Mouse (Mus musculus) large intestine, adult 2 months (tissue): ENCODE results near the gene Spsb1. TPM values are rescaled to one million over a fixed set of nuclear protein-coding genes. Genes with fewer than 3 reads are reported as not detected.

Source experiments
- DNase-seq: peaks from one replicate; pipeline ENCODE4 v3.0.0-alpha.2; 2012; ENCODE audit warnings: low read depth, low spot score
- WGBS: fragments of 180-500 bp; shearing (Covaris S2); methylation state at CpG from one replicate; pipeline ENCODE4 v1.1.7; 2018; 5-methylcytosine and 5-hydroxymethylcytosine counted together
- polyA plus RNA-seq: library from polyadenylated mRNA; depleted of rRNA; stranded (reverse); fragments of >200 nt; gene quantifications from 2 replicates; pipeline ENCODE4 v1.2.3, GENCODE M21; 2012

The Spsb1 gene
- polyA plus RNA-seq, 1 experiment: 21.5 TPM

DNA sequence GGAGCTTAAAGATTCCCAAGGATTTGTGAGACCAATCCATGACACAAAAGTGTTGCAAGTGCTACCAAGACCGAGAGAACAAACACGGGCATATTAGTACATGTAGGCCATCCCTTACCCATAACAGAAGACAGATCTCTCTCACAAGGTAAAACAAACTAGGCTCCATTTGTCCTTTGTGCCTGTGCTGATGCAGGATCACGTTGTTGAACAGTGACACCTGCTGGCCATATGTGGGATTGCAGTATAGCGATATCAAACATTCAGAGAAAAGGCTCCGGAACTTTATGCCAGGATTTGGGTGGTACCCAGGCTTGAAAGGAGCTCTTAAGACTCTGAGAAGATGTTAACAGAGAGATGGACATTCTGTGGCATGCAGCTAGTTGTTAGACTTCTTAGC is 3.7 kb upstream of the Spsb1 start:
- DNase-seq: peak; percentile 51
- WGBS: under 1% methylated on average over 5 of the region's 5 CpGs

GRCm38 (mm10) chr4:149956048-149956447 is 1.2 kb upstream of the Spsb1 start:
- DNase-seq: no peak
- WGBS: 43% methylated on average over 13 of the region's 13 CpGs

DNA sequence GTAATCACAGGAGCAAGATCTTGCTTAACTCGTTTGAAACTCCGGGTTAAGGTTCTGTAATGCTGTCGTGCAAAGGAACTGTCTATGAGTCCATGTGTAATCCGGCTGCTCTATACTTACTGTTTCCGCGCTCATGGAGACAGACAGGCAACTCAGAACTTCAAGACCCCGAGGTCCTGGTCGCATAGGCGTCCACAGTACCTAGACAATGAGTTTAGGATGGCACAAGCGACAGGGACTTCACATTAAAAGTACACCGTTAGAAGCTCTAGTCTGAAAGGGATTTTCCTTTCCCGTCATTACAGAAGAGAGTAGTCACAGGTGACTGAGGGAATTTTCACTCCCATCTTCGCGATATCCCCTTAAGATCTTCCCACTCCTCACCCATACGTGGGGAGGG is 788 bp upstream of the Spsb1 start:
- 16% methylated on average over 15 of the region's 15 CpGs for WGBS
- DNase-seq: no peak

GRCm38 (mm10) chr4:149953621-149954481 is 992 bp downstream of the Spsb1 start:
- WGBS: 2% methylated on average over 32 of the region's 32 CpGs
- no peak for DNase-seq

DNA sequence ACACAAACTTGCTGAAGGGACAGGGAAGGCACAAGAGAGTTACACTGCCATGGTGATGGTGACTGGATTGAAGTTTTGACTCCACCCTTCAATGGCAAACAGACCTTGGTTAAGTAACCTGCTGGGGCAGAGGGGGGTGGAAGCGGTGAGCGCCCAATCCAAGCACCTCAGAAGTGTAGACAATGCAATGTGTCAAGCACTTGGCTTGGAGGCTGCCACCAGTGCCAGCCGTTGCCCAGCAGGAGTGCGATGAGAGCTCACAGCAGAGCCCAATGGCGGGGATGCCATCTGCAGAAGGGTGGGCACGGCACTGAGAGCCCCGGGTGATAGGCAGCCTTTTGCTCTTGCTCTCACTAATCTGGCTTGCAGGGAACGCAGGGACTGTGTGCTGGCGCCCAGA is 2.6 kb downstream of the Spsb1 start:
- no peak for DNase-seq
- 88% methylated on average over 9 of the region's 9 CpGs for WGBS

- WGBS: 76% methylated on average over 13 of the region's 13 CpGs
- DNase-seq: no peak
Measured at GRCm38 (mm10) chr4:149951201-149951600, 3.6 kb downstream of the Spsb1 start.

- no peak for DNase-seq
- WGBS: 73% methylated on average over 13 of the region's 13 CpGs
Measured at GRCm38 (mm10) chr4:149949691-149950090, 5.2 kb downstream of the Spsb1 start.

DNA sequence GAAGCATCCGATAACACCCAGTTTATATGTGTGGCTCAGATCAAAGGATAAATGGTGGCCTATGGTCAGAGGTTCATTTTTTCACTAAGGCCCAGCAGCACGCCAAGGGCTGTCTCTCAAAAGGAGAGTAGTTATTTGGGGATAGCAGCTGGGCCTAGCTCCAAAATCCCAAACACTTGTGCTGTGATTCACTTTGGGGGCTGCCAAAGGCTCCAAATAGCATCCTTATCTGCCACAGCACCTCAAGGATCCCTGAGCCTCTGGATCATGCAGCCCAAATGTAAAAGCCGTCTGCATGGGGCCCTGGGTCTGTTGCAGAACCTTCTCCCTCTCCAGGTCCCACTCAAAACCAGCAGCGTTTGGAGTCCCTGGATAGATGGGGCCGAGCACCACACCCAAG is 6.7 kb downstream of the Spsb1 start:
- 58% methylated on average over 5 of the region's 5 CpGs for WGBS
- no peak for DNase-seq

DNA sequence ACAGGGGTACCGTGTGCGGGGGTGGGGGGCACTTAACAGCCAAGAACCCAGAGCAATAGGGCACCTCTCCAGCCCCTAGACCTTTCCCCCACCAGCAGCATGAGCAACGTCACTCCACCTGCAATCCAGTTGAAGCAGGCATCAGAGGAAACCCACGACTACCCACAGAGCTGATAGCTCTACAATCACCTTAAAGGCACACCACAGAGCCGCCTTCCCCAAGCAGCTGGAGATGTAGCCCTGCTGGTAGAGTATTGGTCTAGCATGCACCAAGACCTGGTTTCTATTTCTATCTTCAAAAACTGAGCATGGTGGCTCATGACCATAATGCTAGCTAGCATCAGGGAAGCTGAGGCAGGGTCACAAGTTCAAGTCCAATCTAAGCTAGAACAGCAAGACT is 7.4 kb downstream of the Spsb1 start:
- no peak for DNase-seq
- WGBS: 79% methylated on average over 5 of the region's 5 CpGs

DNA sequence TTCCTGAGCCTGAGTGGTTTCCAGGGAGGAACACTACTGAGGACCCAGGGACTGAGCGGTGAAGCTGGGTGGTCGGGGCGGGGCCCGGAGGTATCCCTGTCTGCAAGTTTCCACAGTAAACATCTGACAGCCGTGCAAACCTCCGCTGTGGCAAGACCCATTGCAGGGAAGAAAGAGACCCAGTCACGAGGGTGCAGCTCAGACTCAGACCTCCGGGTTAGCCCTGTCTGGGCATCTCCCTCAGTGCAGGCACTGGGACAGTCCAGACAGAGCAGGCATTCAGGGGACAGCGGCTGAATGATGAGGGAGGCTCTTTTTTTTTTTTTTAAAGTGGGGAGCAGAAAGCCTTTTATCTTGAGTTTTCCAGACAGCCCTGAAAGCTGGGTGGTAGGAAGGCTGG is 9.6 kb downstream of the Spsb1 start:
- WGBS: 51% methylated on average over 9 of the region's 9 CpGs
- no peak for DNase-seq

DNA sequence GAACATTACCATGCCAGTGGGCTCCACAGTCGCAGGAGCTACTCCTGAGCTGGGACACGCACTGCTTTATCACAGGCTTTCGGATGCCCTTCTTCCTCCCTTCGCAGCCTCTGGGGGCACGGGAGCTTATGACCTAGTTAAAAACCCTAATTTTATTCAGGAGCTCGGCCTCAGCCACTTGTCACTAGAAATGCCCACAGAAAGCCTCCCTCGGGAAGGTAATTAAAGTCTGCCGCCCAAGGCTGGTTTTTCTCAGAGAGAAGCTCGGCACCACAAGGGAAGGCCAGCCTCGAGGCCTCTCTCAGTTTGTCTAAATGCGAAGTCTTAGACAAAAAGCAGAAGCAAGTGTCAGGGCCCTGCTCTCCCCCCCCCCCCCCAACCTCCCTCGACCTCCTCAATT is 10.6 kb downstream of the Spsb1 start:
- no peak for DNase-seq
- WGBS: 76% methylated on average over 12 of the region's 12 CpGs

DNA sequence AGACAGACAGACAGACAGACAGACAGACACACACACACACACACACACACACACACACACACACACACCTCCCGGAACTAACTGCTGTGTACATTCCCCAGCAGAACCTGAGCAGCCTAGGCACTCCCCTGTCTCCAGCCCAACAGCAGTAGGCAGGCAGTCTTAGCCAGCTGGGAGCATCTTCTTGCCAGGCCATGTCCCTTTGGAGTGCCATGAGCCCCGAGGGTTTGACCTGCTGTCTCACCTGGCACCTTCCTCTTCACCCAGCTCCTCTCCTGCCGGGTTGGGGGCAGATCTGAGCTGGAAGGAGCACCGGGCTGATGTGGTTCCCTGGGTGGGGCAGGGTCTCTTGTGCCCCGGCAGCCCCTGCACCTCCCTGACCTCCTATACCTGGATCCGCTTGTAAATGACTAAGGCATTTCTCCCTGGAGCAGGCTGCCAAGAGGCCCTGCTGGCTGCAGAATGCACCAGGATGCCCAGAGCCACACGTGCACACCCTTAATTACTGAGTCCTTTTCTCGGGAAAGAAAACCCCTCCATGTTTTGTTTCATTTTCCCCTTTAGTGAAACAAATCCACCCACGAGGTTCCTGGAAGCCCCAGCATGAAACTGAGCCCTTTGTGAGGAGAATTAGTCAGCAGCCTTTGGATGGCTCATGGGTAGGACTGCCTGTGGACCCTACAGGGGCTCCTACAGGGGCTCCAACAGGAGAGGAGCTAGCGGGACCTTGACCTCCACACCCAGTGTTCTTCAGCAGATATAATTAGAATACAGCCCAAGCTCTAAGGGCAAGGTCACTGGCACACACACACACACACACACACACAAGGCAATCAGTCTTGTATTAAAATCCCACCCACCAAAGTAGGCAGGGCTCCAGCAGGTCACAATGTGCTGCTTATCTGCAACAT is 11.8 kb downstream of the Spsb1 start:
- DNase-seq: no peak
- WGBS: 20% methylated on average over 10 of the region's 10 CpGs

- 50% methylated on average over 18 of the region's 18 CpGs for WGBS
- no peak for DNase-seq
Measured at GRCm38 (mm10) chr4:149941067-149941755, 13.6 kb downstream of the Spsb1 start.

DNA sequence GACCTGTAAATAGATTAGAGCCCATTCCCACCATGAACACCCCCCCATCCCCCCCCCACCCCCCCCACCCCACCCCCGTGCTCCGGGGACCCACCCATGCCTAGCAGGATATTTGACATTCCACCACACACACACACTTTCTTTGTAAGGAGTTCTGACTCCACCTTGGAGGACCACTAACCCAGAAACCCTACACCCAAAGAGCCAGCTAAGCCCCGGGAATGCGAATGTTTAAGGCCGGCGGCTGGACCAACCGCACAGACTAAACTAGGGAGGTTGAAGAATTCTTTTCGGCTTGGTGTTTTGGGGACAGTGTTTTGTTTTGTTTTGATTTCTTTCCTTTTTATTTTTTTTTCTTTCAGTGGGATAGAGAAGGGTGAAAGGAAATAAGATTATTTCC is 16.1 kb downstream of the Spsb1 start:
- WGBS: 50% methylated on average over 8 of the region's 8 CpGs
- DNase-seq: no peak

DNA sequence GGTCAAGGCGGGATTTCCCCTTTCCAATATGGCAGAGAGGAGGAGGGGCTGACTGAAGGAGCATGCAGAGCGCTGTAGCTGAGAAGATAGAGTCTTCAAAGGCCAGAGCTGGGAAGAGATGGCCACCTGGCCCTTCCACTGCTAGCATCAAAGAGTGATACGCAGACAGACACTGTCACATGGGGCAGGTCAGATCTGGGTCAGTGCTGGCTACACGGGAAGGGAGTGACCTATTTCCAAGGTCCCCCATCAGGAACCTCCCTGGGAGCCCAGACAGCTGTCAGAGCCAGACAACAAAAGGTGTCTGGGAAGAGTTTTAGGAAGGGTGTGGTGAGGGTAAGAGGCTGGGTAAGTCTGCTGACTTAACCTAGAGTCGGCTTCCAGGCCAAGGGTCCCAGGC is 17.9 kb downstream of the Spsb1 start:
- 67% methylated on average over 5 of the region's 5 CpGs for WGBS
- DNase-seq: no peak

- WGBS: 87% methylated on average over 6 of the region's 6 CpGs
- no peak for DNase-seq
Measured at GRCm38 (mm10) chr4:149935470-149935869, 19.4 kb downstream of the Spsb1 start.

GRCm38 (mm10) chr4:149933519-149934245 is 21.2 kb downstream of the Spsb1 start:
- 36% methylated on average over 16 of the region's 16 CpGs for WGBS
- no peak for DNase-seq

GRCm38 (mm10) chr4:149933025-149933424 is 21.8 kb downstream of the Spsb1 start:
- DNase-seq: no peak
- 81% methylated on average over 7 of the region's 7 CpGs for WGBS

- DNase-seq: no peak
- WGBS: 91% methylated on average over 9 of the region's 9 CpGs
Measured at GRCm38 (mm10) chr4:149932108-149932815, 22.6 kb downstream of the Spsb1 start.
